Mouse (Mus musculus) urinary bladder, postnatal 25 days (tissue): Measurements from ENCODE around the gene Dock4.

Experiments used
- DNase-seq: peaks from one replicate; pipeline ENCODE4 v3.0.0; 2022; ENCODE audit warnings: low spot score

The Dock4 gene

DNA sequence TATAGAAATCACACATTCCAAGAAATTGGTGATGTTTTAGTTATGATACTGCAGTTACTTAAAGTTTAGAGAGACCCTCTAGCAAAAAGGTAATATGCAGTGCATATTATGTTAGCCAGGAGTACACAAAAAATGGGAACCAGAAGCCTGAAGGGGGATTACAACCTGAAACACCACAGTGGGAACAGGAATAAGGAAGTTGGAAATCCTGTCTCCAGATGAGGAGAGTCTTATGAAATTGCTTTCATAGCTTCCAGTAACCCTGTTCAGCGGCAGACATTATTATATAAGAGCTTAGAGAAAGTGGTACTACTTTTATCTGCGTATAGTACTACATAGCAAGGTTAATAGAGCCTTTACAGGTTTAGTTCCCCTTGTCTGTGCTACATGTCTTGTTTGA is 210.1 kb downstream of the Dock4 start:
- DNase-seq = no peak

DNA sequence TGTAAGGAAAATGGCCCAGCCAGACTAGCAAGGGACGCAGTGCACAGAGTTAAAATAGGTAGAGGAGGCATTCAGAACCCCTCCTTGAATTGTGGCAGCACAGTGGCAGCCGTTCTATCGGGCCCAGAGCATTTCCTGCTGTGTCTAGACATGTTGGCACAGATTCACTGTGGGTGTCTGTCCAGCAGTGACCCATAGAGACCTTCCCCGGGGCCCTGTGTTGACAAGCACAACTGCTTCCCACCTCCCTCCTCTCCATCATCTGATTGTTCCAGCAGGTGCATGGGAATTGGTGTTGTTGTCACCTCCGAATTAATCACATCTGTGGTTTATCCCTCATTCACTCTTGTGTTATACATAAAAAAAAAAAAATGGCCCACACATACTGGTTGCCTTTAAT is 210.7 kb downstream of the Dock4 start:
- no peak for DNase-seq

GRCm38 (mm10) chr12:40657229-40657885 is 211.6 kb downstream of the Dock4 start:
- DNase-seq = no peak

DNA sequence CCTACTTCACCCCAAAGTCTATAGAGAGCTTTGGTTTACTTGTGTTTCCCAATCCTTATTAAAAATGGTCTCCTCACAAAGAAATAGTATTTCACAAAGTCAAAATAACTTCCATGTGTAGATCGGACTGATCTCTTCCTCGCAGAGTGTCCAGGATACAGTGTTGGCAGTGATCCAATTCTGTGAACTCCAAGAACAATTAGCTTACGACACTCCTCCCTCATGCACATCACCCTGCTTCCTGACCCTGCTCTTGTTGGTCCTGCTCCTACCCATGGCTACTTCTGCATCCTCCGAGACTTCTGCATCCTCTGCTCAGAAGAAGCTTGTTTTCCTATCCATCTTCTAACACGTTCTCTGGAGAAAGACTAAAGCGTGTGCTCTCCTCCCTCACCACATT is 213.9 kb downstream of the Dock4 start:
- no peak for DNase-seq

GRCm38 (mm10) chr12:40669460-40669859 is 223.7 kb downstream of the Dock4 start:
- no peak for DNase-seq

GRCm38 (mm10) chr12:40670766-40671165 is 225.0 kb downstream of the Dock4 start:
- DNase-seq = no peak

DNA sequence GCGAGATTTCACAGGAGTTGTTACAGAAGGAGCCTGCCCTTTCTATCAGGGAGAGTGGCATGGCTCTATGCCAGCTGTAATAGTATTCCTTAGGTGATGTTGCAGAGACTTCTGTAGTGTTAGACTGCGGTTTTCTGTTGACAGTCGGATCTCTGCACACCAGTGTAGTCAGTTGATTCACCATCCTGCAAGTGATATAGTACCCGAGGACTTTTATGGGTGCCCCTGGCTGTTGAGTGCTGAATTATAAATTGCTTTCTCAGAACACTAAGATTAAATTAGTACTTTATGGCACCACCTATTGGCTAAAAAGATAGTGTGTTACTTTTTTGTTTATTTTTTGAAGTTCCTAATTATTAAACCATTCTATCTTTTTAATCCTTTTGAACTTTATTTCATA is 234.0 kb downstream of the Dock4 start:
- no peak for DNase-seq

- peak; percentile 6 for DNase-seq
These were observed 234.8 kb downstream of the Dock4 start for GRCm38 (mm10) chr12:40680551-40680950.

- no peak for DNase-seq
These were observed 245.7 kb downstream of the Dock4 start for GRCm38 (mm10) chr12:40691444-40691843.

GRCm38 (mm10) chr12:40694082-40694721 is 248.4 kb downstream of the Dock4 start:
- no peak for DNase-seq

- DNase-seq = no peak
These were observed 252.6 kb downstream of the Dock4 start for GRCm38 (mm10) chr12:40698330-40698729.

DNA sequence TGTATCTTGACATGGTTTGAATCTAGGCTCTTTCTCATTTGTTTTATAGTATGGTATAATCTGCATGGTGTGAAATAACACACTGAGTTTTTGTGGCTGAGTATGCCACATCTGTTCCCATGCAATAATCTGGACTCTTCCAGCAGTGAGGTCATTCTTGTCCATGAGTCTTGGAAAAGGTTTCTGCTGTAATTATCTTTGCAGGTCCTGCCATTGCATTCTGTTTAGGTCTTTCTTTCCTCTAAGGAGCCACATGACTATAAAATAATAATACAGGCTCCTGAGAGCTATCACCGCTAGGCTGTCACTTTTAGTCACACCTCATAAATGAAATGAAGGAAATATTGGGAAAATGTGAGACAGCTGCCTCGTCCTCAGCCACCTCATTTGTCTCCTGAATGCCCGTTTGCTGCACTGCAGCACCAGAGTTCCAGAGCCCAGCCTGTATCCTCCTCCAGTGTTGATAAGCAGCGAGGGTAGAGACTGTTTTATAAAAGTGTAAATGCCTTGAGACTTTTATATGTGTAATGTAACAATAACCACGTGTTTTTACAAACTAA is 256.6 kb downstream of the Dock4 start:
- no peak for DNase-seq

DNA sequence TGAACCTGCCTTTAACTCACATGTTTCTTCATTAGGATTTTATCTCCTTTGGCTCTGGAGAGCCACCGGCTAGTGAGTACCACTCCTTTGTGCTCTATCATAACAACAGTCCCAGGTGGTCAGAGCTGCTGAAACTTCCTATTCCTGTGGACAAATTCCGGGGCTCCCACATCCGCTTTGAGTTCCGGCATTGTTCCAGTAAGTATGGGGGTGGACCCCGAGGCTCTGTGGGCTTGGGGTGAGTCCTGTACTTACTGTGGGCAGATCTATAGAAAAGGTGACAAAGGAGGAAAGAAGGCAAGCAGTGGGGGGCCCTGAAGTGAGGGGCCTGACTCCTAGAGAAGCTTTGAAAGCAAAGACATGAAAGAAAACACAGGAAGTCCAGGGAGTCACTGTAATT is 258.5 kb downstream of the Dock4 start:
- no peak for DNase-seq

GRCm38 (mm10) chr12:40707108-40707507 is 261.4 kb downstream of the Dock4 start:
- DNase-seq = no peak

DNA sequence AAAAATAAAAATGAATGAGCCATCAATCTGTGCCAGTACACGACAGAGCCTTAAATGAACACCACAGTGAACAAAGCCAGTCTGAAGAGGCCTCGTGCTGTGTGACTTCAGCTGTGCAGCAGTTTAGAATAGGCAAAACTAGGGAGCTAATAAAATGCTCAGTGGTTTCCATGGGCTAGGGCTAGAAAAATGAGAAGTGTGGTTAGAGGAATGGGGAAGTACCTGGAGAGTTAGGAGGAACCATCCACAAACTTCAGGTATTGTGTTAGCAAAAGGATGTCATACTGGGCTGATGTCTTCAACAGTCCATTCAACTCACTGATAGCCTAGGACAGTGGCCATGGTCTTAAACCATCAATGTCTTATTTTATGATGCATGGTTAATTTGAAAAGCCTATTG is 263.3 kb downstream of the Dock4 start:
- DNase-seq = no peak

DNA sequence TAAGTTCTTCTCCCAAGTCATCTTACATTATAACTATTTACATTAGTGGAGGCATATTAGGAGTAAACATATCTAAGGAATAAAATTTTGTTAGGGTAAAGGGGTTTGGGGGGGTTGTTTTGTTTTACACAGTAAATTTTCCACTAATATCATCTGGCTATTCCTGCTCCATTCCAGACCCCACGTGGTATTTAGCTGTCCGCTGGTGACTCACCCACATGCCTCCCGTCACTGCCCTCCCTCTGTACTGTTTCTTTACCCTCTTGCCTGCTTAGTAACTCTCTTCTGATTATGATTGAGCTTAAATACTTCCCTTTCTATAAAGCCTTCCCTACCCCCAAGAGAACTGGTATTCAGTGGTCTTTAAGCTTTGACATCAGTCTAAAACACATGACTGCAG is 266.5 kb downstream of the Dock4 start:
- DNase-seq = no peak

DNA sequence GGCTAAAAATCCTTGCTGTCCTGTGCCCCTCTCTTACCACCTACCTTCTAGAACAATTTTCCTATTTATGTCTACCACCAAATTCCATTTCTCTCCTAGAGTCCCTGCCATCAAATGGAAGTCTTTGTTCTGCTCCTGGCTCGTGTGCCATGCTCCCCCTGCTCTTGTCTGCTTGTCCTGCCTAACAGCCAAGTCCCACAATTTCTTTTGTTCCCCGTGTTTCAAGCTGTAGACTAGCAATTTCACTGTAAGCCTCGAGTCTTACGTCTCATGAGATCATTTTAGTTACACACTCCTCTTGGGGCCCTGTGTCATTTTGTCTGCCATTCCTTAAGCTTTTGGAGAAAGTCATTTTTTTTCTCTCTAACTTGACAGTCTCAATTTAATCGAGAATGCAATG is 268.5 kb downstream of the Dock4 start:
- no peak for DNase-seq

- no peak for DNase-seq
These were observed 269.4 kb downstream of the Dock4 start for GRCm38 (mm10) chr12:40715174-40715573.

GRCm38 (mm10) chr12:40728373-40728772 is 282.6 kb downstream of the Dock4 start:
- DNase-seq = no peak

- DNase-seq = no peak
These were observed 285.0 kb downstream of the Dock4 start for GRCm38 (mm10) chr12:40730756-40731155.

GRCm38 (mm10) chr12:40745501-40745900 is 299.7 kb downstream of the Dock4 start:
- DNase-seq = no peak

- DNase-seq = no peak
These were observed 300.3 kb downstream of the Dock4 start for GRCm38 (mm10) chr12:40746081-40746480.

DNA sequence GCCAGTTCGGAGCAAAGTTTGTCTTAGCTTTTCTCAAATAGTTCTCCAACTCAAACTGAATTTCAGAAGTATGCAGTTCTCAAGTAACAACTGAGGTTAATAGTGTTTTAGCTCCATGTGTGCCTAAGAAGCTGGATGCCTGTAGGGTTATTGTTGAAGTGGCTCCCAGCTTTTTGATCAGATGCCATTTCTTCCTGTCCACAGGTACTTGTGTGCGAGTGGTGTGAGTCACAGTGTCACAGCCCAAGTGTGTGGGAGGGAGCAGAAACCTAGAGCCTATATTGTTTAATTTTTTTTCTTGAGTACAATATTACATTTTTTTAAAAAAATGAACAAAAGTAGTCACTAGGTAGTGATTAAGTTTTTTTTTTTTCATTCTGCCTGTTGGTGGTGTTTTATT is 313.5 kb downstream of the Dock4 start:
- DNase-seq = no peak
